Mouse (Mus musculus) C2C12 (cell line): ENCODE measurements around the gene Gapvd1.

ENCODE experiments used
- CEBPB ChIP-seq: IDR thresholded peaks from one replicate; pipeline ENCODE4 v1.6.1; 2011; ENCODE audit warnings: low read depth, mild to moderate bottlenecking, control low read depth, moderate library complexity
- CTCF ChIP-seq: IDR thresholded peaks from one replicate; pipeline ENCODE4 v1.5.1; 2011; ENCODE audit not compliant: control insufficient read depth, insufficient read depth, insufficient read length
- FOSL1 ChIP-seq: IDR thresholded peaks from one replicate; pipeline ENCODE4 v1.8.0; 2011; ENCODE audit warnings: mild to moderate bottlenecking, low read length; ENCODE audit not compliant: poor library complexity, insufficient read depth, severe bottlenecking
- MAX ChIP-seq: IDR thresholded peaks from one replicate; pipeline ENCODE4 v1.6.1; 2011; ENCODE audit warnings: mild to moderate bottlenecking, control low read depth
- MYOD1 ChIP-seq: IDR thresholded peaks from one replicate; pipeline ENCODE4 v1.6.1; 2011; ENCODE audit warnings: low read depth; ENCODE audit not compliant: control insufficient read depth, insufficient read length
- MYOG ChIP-seq: IDR thresholded peaks from one replicate; pipeline ENCODE4 v1.6.1; 2011; ENCODE audit not compliant: control insufficient read depth, insufficient read length; ENCODE audit errors: extremely low read depth
- USF1 ChIP-seq: IDR thresholded peaks from one replicate; pipeline ENCODE4 v1.6.1; 2011; ENCODE audit warnings: low read depth, mild to moderate bottlenecking, control low read depth, moderate library complexity

GRCm38 (mm10) chr2:34629758-34630157, 125.3 kb downstream of the Gapvd1 start:
- no peak for TF ChIP-seq CTCF
- TF ChIP-seq USF1, result no peak
- TF ChIP-seq CEBPB, result no peak
- TF ChIP-seq MYOG, result no peak
- TF ChIP-seq MAX, result no peak
- no peak for TF ChIP-seq MYOD1
- TF ChIP-seq FOSL1, result no peak
